Mouse (Mus musculus) hindbrain, embryonic 14.5 days (tissue): ENCODE data around the gene Scarf2. TPM values are rescaled to one million over a fixed set of nuclear protein-coding genes. Genes with fewer than 3 reads are reported as not detected.

Experiments used
- ATAC-seq: fragments of 200-750 bp; cut with Nextera tagmentation; 2 replicates; pipeline ENCODE4 v1.8.0; 2017; ENCODE audit warnings: moderate number of reproducible peaks, mild to moderate bottlenecking, moderate TSS enrichment, moderate library complexity; ENCODE audit not compliant: low FRiP score
- DNase-seq: peaks from one replicate; pipeline ENCODE4 v3.0.0-alpha.2; 2015; ENCODE audit warnings: low spot score
- H3K27ac ChIP-seq: fragments of 300-500 bp; sonication (generic); 2 replicates; pipeline ENCODE4 v1.5.1; 2014; ENCODE audit warnings: mild to moderate bottlenecking, moderate library complexity
- H3K27me3 ChIP-seq: fragments of 300-500 bp; sonication (generic); 2 replicates; pipeline ENCODE4 v1.6.1; 2014; ENCODE audit warnings: mild to moderate bottlenecking, low read length, mixed read lengths; ENCODE audit not compliant: control insufficient read depth, insufficient read depth
- H3K36me3 ChIP-seq: fragments of 300-500 bp; sonication (generic); replicated peaks from 2 replicates; pipeline ENCODE4 v1.6.1; 2014; ENCODE audit not compliant: control insufficient read depth, insufficient read depth
- H3K4me1 ChIP-seq: fragments of 300-500 bp; sonication (generic); replicated peaks from 2 replicates; pipeline ENCODE4 v1.6.1; 2014; ENCODE audit warnings: antibody characterized with exemption, low read length, mixed read lengths; ENCODE audit not compliant: control insufficient read depth, insufficient read depth
- H3K4me2 ChIP-seq: fragments of 300-500 bp; sonication (generic); replicated peaks from 2 replicates; pipeline ENCODE4 v1.6.1; 2014; ENCODE audit warnings: mild to moderate bottlenecking, moderate library complexity
- H3K4me3 ChIP-seq: fragments of 300-500 bp; sonication (generic); replicated peaks from 2 replicates; pipeline ENCODE4 v1.5.1; 2014; ENCODE audit warnings: mild to moderate bottlenecking, low read length
- H3K9ac ChIP-seq: fragments of 300-500 bp; sonication (generic); 2 replicates; pipeline ENCODE4 v1.6.1; 2014
- H3K9me3 ChIP-seq: fragments of 300-500 bp; sonication (generic); 2 replicates; pipeline ENCODE4 v1.6.1; 2016; ENCODE audit warnings: low read length; ENCODE audit not compliant: control insufficient read depth
- WGBS: fragments of 180-500 bp; shearing (Covaris S2); extraction: QIAGEN DNeasy Blood & Tissue Kit; methylation state at CpG from one replicate; pipeline ENCODE4 v1.1.7; 2014; 5-methylcytosine and 5-hydroxymethylcytosine counted together
- polyA plus RNA-seq: library from polyadenylated mRNA; unstranded; fragments of >200 nt; fragmentation: Nextera tagmentation; extraction: Ambion mirVana; gene quantifications from 2 replicates; pipeline ENCODE4 v1.2.1, GENCODE M21; 2014

Gene Scarf2
- polyA plus RNA-seq, 1 experiment from 2014 or later, result 3.4 TPM

- Histone ChIP-seq H3K4me2 (peak overlapping the region; percentile 97), H3K36me3 (0 out of 2 replicates have a peak, but pooled peaks cover 9% of the 10 kb centered on the region), H3K27me3 (peaks cover 32% of the 10 kb centered on the region), H3K9me3 (no peaks in the 10 kb centered on the region), H3K9ac (peak overlapping the region; percentile 85), H3K4me3 (peak overlapping the region; percentile 63), H3K27ac (peak overlapping the region; percentile 95), H3K4me1 (peaks cover 9% of the 10 kb centered on the region; the same call in 1 of the 2 replicates)
- peak; percentile 79 for ATAC-seq
- under 1% methylated on average over 94 of the region's 103 CpGs for WGBS
- DNase-seq, result peak; percentile 65
Observed at GRCm38 (mm10) chr16:17833681-17834399, 36.8 kb downstream of the Scarf2 start.

- peak overlapping the region; percentile 85 for H3K9ac ChIP-seq
- H3K9me3 ChIP-seq, result no peaks in the 10 kb centered on the region
- H3K36me3 ChIP-seq, result 0 out of 2 replicates have a peak, but pooled peaks cover 11% of the 10 kb centered on the region
- ATAC-seq, result no peak; the same call in 1 of the 2 replicates
- H3K4me2 ChIP-seq, result peak overlapping the region; percentile 97
- peak overlapping the region; percentile 95 for H3K27ac ChIP-seq
- H3K4me1 ChIP-seq, result peaks cover 9% of the 10 kb centered on the region; the same call in 1 of the 2 replicates
- peaks cover 32% of the 10 kb centered on the region for H3K27me3 ChIP-seq
- no peak for DNase-seq
- 50% methylated on average over 7 of the region's 7 CpGs for WGBS
- H3K4me3 ChIP-seq, result peak overlapping the region; percentile 63
Observed at GRCm38 (mm10) chr16:17834543-17834942, 37.5 kb downstream of the Scarf2 start.

GRCm38 (mm10) chr16:17835481-17835880 is 38.4 kb downstream of the Scarf2 start:
- Histone ChIP-seq H3K27me3 (peaks cover 31% of the 10 kb centered on the region), H3K36me3 (peaks cover 20% of the 10 kb centered on the region; the same call in 1 of the 2 replicates), H3K4me2 (no peak overlapping the region), H3K27ac (no peak overlapping the region), H3K9ac (no peak overlapping the region), H3K4me3 (no peak overlapping the region), H3K4me1 (peaks cover 9% of the 10 kb centered on the region; the same call in 1 of the 2 replicates), H3K9me3 (no peaks in the 10 kb centered on the region)
- 46% methylated on average over 13 of the region's 13 CpGs for WGBS
- DNase-seq, result no peak
- ATAC-seq, result no peak

GRCm38 (mm10) chr16:17838051-17838450 is 41.0 kb downstream of the Scarf2 start, which contains the start of gene Car15:
Gene Car15 (minus strand): TSS chr16:17838364.
- Histone ChIP-seq H3K27ac (no peak within 1 kb of the TSS), H3K4me2 (no peak within 1 kb of the TSS), H3K4me3 (no peak within 1 kb of the TSS), H3K4me1 (peaks cover 9% of the 10 kb centered on the region; the same call in 1 of the 2 replicates), H3K9ac (no peak within 1 kb of the TSS), H3K9me3 (no peaks in the 10 kb centered on the region), H3K36me3 (peaks cover 46% of the 10 kb centered on the region), H3K27me3 (peaks cover 12% of the 10 kb centered on the region; the same call in 1 of the 2 replicates)
- ATAC-seq (no peak), DNase-seq (no peak)
- 85% methylated on average over 6 of the region's 6 CpGs for WGBS

GRCm38 (mm10) chr16:17839976-17840375 is 42.9 kb downstream of the Scarf2 start:
- Histone ChIP-seq H3K4me2 (no peak overlapping the region), H3K9me3 (no peaks in the 10 kb centered on the region), H3K4me3 (no peak overlapping the region), H3K4me1 (peaks cover 3% of the 10 kb centered on the region; the same call in 1 of the 2 replicates), H3K36me3 (peaks cover 65% of the 10 kb centered on the region), H3K9ac (no peak overlapping the region), H3K27me3 (peaks cover 12% of the 10 kb centered on the region; the same call in 1 of the 2 replicates), H3K27ac (no peak overlapping the region)
- no peak for ATAC-seq
- DNase-seq, result no peak
- 88% methylated on average over 4 of the region's 4 CpGs for WGBS

- Histone ChIP-seq H3K27ac (no peak overlapping the region), H3K9ac (no peak overlapping the region), H3K27me3 (no peaks in the 10 kb centered on the region), H3K4me1 (no peaks in the 10 kb centered on the region), H3K9me3 (no peaks in the 10 kb centered on the region), H3K4me3 (no peak overlapping the region), H3K36me3 (peaks cover 90% of the 10 kb centered on the region), H3K4me2 (no peak overlapping the region)
- 96% methylated on average over 7 of the region's 7 CpGs for WGBS
- no peak for DNase-seq
- ATAC-seq, result no peak
Observed at GRCm38 (mm10) chr16:17842437-17842836, 45.4 kb downstream of the Scarf2 start.

- H3K27me3 ChIP-seq, result no peaks in the 10 kb centered on the region
- H3K4me3 ChIP-seq, result no peak overlapping the region
- no peaks in the 10 kb centered on the region for H3K4me1 ChIP-seq
- WGBS, result 95% methylated on average over 10 of the region's 10 CpGs
- ATAC-seq (no peak), DNase-seq (no peak)
- H3K9me3 ChIP-seq, result no peaks in the 10 kb centered on the region
- H3K27ac ChIP-seq, result no peak overlapping the region
- no peak overlapping the region for H3K4me2 ChIP-seq
- peaks cover 94% of the 10 kb centered on the region for H3K36me3 ChIP-seq
- H3K9ac ChIP-seq, result no peak overlapping the region
Observed at GRCm38 (mm10) chr16:17843701-17844365, 46.8 kb downstream of the Scarf2 start.

GRCm38 (mm10) chr16:17848431-17848830 is 51.3 kb downstream of the Scarf2 start:
- Histone ChIP-seq H3K4me3 (no peak overlapping the region), H3K9ac (no peak overlapping the region), H3K27me3 (no peaks in the 10 kb centered on the region), H3K4me2 (no peak overlapping the region), H3K36me3 (peaks cover 95% of the 10 kb centered on the region), H3K9me3 (no peaks in the 10 kb centered on the region), H3K4me1 (no peaks in the 10 kb centered on the region), H3K27ac (peak overlapping the region; percentile 50)
- ATAC-seq (no peak), DNase-seq (no peak)
- WGBS, result 93% methylated on average over 6 of the region's 6 CpGs

GRCm38 (mm10) chr16:17848928-17849327 is 51.8 kb downstream of the Scarf2 start:
- DNase-seq (peak; percentile 86), ATAC-seq (peak; percentile 77)
- H3K27me3 ChIP-seq, result no peaks in the 10 kb centered on the region
- peak overlapping the region; percentile 50 for H3K27ac ChIP-seq
- H3K9ac ChIP-seq, result no peak overlapping the region
- H3K36me3 ChIP-seq, result peaks cover 95% of the 10 kb centered on the region
- 35% methylated on average over 1 of the region's 1 CpGs for WGBS
- no peak overlapping the region for H3K4me2 ChIP-seq
- H3K4me3 ChIP-seq, result no peak overlapping the region
- H3K4me1 ChIP-seq, result no peaks in the 10 kb centered on the region
- H3K9me3 ChIP-seq, result no peaks in the 10 kb centered on the region
